Mouse (Mus musculus) left cerebral cortex, postnatal 4 days (tissue): Measurements from ENCODE around the gene Wdr3. TPM values are rescaled to one million over a fixed set of nuclear protein-coding genes. Genes with fewer than 3 reads are reported as not detected.

ENCODE experiments used
- DNase-seq: peaks from one replicate; pipeline ENCODE4 v3.0.0-alpha.2; 2022
- intact Hi-C: fragments of 180-260 bp; cut with DNase I; formaldehyde crosslinking; loops from one replicate; pipeline ENCODE4 v1.15.1; 2025
- total RNA-seq, 2 experiments: library from RNA; stranded (reverse); gene quantifications; 2 replicates each; pipeline ENCODE4 v1.2.3; 2021

Gene Wdr3
- total RNA-seq = 10 to 100 TPM; 32.2 to 33.2 TPM

DNA sequence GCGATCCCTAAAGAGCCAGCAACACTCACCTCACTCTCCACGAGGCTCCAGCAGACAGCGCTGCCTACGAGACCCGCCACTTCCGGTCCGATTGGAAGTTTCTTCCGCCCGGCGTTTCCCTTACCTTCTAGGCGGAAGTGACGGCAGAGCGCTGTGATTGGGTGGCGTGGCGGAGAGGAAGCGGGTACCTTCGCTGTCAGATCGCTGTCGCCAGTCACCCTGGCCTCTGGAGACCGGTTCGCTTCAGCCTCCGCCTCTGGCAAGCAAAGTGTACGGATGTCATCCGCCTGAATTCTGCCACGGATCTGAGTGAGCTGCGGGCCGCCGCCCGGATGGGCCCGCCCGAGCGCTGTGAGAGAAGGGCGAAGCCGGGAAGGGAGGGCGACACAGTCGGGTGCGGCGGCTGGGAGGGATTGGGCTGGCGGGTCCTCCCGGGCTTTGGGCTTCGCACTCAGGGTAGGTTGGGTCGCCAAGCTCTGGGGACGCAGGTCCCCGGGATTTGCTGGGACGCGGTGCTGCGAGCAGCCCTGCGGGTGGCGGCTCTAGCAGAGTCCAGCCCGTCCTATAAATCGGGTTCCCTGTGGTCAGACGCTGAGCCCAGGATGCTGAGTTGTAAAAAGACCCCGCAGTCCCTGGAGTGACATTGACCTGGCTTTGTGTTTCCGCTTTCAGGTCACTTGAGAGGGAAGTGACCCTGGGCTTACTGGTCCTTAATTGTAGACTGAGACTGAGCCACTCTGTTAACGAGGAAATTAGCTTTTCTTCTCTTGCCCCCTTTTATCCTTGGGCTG, at the start of gene Wdr3, which contains the start of gene Gdap2:
Gene Wdr3, minus strand, starts transcription at position 93 of the 791 bp plus-strand sequence.
Gene Gdap2, plus strand, starts transcription at position 67 of the 791 bp plus-strand sequence.
- intact Hi-C loops = no loop called here

DNA sequence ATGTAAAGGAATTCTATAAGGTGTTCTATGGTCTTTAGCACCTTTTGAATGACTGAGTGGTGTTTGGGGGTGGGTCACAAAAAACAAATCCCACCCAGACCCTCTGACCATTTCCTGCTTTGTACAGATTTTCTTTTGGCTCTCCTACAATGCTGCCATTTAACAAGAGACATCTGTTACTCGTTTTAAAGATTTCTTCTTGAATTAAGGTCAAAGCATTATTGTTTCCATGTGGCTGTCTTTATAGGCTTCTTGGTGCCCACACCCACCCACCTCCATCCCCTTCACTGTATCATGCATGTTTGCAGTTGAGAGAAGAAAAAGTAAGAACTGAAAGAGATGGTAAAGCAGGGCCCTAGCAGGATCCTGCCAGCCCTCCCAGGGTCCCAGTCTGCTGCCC, 44.8 kb upstream of the Wdr3 start:
- DNase-seq = no peak
- intact Hi-C loops = no loop called here

More for the DNA sequence above, at the start of gene Wdr3, which contains the start of gene Gdap2:
- DNase-seq = peak; percentile 94

DNA sequence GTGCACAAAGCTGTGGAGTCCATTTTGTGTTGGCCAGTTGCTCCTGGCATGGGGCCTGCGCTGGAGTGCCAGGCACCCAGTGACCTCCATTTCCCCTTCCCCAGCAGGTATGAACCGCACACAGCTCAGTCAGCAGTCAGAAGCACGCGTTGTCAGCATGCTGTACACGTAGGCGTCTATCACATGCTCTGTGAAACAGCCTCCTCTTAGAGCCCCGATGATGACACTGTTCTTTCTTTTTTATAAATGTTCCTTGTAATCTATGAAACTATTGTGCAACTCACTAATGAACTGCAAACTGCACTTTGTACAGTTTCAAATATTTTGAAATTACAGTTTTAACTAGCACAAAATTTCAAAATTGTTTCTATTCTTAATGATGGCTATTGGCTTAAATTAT, 39.3 kb upstream of the Wdr3 start:
- no peak for DNase-seq
- intact Hi-C loops = no loop called here

DNA sequence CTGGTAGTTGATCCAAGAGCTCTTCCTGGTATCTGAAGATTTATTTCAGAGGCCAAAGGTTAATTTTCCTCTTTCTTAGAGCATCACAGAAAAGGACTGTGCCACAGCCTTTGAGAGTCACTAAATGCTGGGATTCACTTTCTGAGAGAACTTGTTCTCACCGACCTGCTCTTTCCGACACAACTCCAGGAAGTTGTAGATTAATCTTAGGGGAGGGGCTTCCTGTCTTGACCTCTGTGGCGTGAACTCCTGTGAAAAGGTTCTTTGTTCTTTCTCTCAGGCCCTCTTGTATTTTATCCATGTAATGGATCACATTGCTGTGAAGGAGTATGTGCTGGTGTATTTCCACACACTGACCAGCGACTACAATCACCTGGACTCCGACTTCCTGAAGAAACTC, 32.0 kb upstream of the Wdr3 start:
- intact Hi-C loops = no loop called here
- DNase-seq = no peak

DNA sequence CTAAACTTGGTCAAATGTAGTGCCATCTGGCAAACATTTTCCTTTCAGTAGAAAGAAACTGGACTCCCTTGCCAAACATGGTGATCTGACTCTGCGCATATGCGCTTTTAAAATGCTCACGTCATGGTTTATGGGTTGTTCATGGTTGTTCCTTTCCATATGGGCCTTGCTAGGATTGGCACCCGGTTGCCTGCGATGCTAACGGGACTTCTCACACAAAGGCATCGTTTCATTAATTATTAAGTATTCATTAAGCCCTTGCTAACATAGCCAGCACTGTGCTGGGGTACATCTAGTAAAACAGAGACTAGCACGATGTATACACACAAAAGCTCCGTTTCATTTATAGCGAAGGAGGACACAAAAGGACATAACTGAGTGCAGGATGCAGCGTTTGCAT, 27.7 kb upstream of the Wdr3 start:
- intact Hi-C loops = loop anchor here (5.0 kb wide), 1 partner anchor 367 kb away; no protein-coding TSS in a partner anchor
- DNase-seq = no peak

DNA sequence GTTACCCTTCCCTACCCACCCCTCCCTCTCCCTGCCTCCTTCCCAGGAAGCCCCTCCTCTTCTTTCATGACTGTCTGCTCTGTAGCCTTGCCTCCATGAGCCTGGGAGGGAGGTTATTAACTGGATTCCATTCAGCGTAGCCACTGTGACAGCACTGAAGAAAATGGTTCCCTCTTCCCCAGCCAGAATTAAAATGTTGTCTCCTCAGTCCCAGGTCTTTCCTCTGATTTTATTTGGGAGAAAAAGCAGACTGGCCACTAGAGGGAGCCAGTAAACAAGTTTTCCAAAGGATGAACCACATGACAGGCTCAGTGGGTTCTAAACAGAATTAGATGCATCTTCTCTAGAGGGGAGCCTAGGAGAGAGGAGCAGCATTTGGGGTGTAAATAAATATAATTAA, 27.2 kb upstream of the Wdr3 start:
- DNase-seq = peak; percentile 66
- intact Hi-C loops = loop anchor here (5.0 kb wide), 1 partner anchor 368 kb away; no protein-coding TSS in a partner anchor

DNA sequence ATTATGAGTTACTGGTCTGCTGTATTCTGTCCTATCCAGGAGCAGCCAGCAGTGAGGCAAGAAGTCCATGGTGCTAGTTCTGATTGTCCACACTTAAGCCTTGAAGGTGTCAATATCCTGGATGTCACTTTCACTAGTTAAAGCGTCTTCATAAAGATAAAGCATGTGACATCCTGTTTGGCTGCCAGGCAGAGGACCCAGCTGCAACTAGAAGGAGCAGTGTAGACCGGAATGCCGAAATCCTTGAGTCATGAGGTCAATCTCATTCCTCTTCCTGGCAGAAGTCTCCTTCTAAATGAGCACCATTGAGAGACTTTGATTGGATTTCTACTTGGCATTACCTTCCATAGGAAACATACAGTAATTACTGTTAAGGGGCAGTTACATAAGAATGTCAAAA, 18.3 kb upstream of the Wdr3 start:
- intact Hi-C loops = no loop called here
- no peak for DNase-seq

DNA sequence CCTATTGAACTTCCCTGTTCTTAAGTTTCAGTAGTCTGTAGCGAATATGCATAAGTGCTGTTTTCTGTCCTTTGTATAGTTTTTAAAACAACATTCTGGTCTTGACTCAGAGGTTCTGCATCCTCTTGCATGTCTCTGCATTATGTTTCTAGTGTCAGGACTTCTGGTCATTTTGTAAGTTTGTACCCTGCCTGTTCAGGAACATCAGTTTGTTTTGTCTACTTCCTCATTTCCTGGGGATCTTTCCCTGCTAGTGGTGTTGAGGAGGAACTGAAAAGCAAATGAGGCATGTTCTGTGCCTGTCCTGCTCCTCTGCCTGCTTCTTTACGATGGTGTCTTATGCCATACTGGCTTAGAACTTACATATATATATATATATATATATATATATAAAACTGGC, 13.8 kb upstream of the Wdr3 start:
- no peak for DNase-seq
- intact Hi-C loops = loop anchor here (5.0 kb wide), 1 partner anchor 34 kb away; no protein-coding TSS in a partner anchor

DNA sequence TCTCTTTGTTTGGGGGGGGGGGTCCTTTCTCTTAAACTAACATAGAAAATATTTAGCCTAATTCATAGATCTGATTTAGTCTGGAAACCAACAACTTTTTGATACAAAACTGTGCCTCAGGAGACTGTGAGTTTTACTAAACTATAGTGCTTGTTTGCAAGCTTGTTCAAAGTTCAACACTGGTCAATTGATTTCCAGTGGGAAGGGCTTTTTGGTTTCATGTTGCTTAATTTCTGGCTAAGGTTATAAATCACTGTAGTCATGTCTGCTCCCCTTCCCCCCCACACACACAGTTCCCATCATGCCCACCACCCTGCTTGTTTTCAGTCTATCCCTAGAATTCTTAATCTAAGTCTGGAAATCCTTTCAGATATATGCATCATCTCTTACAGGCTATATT, 2.8 kb upstream of the Wdr3 start:
- intact Hi-C loops = no loop called here
- no peak for DNase-seq

DNA sequence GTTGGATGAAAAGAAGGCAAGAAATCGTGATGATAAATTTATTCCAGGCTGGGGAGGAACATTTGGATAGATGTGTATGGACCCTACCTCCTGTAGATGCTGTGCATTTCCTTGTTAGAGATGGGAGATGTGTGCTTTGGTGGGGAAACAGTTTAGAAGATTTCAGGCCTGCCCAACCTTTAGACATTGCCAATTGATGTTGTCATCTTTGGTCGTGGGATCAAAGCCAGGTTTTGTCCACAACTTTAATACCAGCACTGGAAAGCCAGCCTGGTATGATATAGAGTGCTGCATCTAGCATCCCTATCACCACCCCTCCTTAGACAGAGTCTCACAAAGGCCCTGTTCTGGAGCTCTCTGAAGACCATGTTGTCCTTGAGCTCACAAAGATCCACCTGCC, 1.3 kb upstream of the Wdr3 start:
- DNase-seq = no peak
- intact Hi-C loops = no loop called here

DNA sequence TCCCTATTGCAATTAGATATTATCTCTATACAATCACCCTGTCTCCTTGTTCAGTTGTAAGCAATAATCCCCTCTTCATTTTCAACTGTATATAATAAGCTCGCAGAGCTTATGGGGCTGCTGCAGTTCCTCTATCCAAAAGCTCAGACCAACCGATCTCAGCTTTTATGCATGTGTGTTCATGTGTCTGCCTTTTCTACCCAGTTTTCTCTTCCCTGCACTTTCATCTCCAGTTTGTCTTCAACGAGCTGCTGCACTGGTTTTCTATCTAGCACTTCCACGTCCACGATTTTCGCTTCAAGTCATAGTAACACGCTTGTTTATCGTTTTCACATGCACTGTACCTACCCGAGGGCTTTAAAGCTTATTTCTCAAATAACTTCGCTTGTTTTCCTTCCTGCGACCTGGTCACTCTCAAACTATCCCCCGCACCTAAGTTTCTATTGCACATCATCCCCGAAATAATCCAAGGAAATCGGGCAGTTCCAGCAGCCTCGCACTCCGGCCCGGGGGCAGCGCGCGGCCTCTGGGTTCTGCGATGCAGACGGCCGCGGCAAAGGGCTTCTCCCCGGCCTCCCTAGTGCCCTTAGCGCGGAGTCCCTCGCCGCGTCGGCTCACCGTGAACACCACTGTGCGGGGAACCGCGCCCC, 417 bp downstream of the Wdr3 start:
- DNase-seq = no peak

DNA sequence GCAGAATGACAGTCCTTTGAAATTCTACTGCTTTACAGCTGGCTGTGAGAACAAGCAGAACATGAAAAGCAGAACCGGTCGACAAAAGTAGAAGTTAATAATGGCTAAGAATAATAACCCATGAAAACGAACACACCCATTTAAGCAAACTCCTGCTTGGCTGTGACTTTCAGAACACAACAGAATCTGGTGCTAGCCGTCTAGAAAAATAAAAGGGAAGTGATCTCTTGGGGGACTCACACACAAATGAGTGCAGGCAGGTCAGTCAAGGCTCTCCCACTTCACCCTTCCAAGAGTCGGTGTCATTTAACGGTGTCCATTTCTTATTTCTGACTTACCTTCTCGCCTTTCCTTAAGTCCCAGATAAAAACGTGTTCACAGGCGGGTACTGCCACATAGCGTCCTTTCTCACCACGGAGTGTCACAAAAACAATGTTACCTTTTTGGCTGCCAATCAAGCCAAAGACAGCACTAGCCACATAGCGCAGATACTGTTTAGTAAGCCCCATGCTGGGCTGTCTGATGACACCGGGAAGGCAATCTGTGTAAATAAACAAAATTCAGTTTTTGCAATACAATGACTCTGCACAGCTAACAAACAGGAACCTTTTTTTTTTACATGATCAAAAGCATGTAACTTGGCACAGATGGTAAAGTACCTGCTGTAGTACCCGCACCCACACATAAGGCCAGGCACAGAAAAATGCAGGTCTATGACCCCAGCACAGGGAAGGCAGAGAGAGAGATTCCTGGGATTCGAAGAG, 1.3 kb downstream of the Wdr3 start:
- intact Hi-C loops = no loop called here
- DNase-seq = no peak

More for the DNA sequence above, 417 bp downstream of the Wdr3 start:
- intact Hi-C loops = no loop called here

DNA sequence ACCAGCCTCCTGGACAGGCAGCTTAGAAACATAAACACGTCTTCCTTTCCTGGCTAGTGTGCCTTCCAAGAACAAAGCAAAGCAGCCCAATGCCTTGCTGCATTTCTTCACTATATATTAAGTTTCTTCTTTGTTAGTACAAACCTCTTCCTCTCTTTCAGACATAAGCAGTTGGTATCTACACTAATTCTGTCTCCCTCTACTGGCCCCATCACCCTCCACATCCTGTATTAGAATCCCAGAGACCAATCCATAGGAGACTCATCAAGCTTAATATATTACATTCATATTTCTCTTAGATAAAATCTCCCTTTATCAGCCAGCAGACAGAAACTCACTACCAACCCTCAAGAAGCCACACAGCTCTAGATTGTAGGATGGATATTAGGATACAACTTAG, 39.8 kb downstream of the Wdr3 start:
- intact Hi-C loops = no loop called here
- no peak for DNase-seq

DNA sequence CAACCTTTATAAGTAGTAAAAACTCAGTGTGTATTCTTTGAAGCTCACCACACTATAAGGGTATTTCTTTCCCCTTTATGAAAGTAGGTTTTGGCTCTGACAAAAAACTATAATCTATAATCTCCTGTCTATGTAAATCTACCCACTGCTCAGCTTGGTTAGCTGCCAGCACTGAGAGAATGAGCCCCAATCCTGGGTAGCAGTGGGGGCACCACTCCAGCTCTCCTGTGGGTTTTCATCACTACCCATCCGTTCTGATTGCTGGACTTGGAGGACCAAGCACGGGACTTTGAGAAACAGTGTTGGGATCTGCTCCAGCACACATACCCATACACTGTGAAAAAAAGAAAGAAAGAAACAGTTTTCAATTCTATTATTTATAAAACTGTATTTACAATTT, 40.2 kb downstream of the Wdr3 start:
- intact Hi-C loops = no loop called here
- DNase-seq = peak; percentile 10

DNA sequence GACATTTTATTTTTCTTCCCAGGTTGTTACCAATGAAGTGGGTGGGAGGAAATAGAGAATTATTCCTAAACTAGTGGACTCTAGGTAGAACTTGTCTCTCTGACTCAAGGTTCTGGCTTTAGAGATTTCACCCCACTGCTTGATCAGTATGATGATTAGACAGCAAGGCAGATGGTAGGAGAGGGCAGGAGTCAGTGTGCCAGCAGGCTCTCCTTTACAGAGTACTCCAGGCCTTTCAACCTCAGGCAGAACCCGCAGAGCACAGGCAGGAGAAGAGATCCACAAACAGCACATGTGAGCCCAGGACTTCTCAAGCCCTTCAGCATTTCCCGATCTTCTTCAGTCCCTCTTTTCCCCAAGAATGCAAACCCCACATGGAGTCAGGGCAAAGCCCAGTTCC, 43.5 kb downstream of the Wdr3 start:
- intact Hi-C loops = no loop called here
- no peak for DNase-seq

DNA sequence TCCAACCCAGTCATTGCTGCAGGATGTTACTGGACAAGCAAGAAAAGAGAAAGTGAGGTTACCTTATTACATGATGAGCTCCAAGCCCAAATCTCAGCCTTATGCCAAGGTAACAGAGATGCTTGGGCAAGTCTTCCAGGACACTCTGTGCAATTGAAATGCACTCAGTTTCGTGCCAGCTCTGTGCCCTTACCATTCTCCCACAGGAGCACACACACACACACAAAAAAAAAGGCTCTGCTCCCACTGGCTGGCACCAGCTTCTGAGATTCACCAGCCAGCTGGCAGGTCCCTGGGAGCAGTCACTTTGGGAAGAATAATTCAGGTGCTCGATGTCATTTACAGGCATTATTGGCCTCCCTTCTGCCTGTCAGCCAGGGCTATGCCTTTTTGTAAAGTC, 55.5 kb downstream of the Wdr3 start:
- peak; percentile 22 for DNase-seq
- intact Hi-C loops = no loop called here

DNA sequence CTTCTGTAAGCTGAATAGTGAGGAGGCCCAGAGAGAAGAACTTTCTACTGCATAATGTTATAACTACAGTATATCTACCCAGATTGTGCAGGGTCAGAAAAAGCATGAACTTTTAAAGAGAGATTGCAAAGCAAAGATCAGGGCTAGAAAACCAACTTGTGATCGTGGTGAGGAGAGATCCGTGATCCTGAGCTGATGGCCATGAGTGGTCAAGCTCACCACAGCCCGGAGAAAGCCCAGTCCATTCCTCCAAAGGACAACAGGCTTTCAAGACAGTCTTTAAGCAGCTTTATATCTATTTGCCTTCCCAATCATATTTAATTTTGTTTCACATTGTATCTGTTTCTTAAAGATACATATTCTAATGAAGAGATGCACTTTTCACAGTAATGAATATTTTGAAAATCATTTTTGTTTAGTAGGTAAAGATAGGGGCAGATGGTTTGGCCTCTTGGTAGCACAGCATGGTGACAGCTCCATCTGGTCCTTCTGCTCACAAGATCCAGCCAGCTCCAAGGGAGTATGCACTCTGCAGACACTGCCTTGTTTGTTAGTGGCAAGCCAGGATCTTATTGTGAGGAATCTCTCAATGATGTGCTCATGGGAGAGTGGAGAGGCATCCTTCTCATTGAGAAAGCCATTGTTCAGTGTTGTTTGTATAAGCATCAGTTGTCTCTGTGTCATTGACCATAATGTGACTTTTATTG, 59.7 kb downstream of the Wdr3 start:
- intact Hi-C loops = no loop called here

More for the DNA sequence above, 59.7 kb downstream of the Wdr3 start:
- peak; percentile 45 for DNase-seq
